Mouse (Mus musculus) NIH3T3 (cell line): ENCODE data around the gene Krr1.
A peak's percentile ranks its signal among the peaks of the same experiment; 100 is the strongest.

Experiments
- DNase-seq: peaks from one replicate; pipeline ENCODE4 v3.0.0-alpha.2; 2012; ENCODE audit warnings: low read depth

Krr1 gene

GRCm38 (mm10) chr10:111972542-111973361 is at the start of gene Krr1:
Gene Krr1 (plus strand): TSS chr10:111972664.
- DNase-seq: peak; percentile 99

GRCm38 (mm10) chr10:111923503-111924135 is 48.8 kb upstream of the Krr1 start:
- DNase-seq: no peak

GRCm38 (mm10) chr10:111924141-111924540 is 48.3 kb upstream of the Krr1 start:
- no peak for DNase-seq

GRCm38 (mm10) chr10:111924716-111925488 is 47.6 kb upstream of the Krr1 start:
- DNase-seq: no peak

GRCm38 (mm10) chr10:111925489-111925860 is 47.0 kb upstream of the Krr1 start:
- peak; percentile 97 for DNase-seq

- peak; percentile 58 for DNase-seq
These were observed 39.7 kb upstream of the Krr1 start for GRCm38 (mm10) chr10:111932621-111933345.

GRCm38 (mm10) chr10:111935207-111935606 is 37.3 kb upstream of the Krr1 start:
- DNase-seq: peak; percentile 81

- peak; percentile 67 for DNase-seq
These were observed 36.4 kb upstream of the Krr1 start for GRCm38 (mm10) chr10:111936021-111936420.

- DNase-seq: peak; percentile 91
These were observed 35.8 kb upstream of the Krr1 start for GRCm38 (mm10) chr10:111936491-111937145.

GRCm38 (mm10) chr10:111937146-111937534 is 35.3 kb upstream of the Krr1 start:
- DNase-seq: no peak

GRCm38 (mm10) chr10:111943026-111943425 is 29.4 kb upstream of the Krr1 start:
- DNase-seq: no peak

GRCm38 (mm10) chr10:111945563-111945962 is 26.9 kb upstream of the Krr1 start:
- no peak for DNase-seq

- no peak for DNase-seq
These were observed 24.4 kb upstream of the Krr1 start for GRCm38 (mm10) chr10:111948041-111948440.

GRCm38 (mm10) chr10:111949008-111949407 is 23.5 kb upstream of the Krr1 start:
- DNase-seq: no peak

- no peak for DNase-seq
These were observed 16.6 kb upstream of the Krr1 start for GRCm38 (mm10) chr10:111955836-111956235.

GRCm38 (mm10) chr10:111957271-111958045 is 15.0 kb upstream of the Krr1 start:
- peak; percentile 94 for DNase-seq

- no peak for DNase-seq
These were observed 14.4 kb upstream of the Krr1 start for GRCm38 (mm10) chr10:111958046-111958421.

GRCm38 (mm10) chr10:111959353-111959752 is 13.1 kb upstream of the Krr1 start:
- DNase-seq: no peak

- DNase-seq: no peak
These were observed 12.0 kb upstream of the Krr1 start for GRCm38 (mm10) chr10:111960459-111960858.

- DNase-seq: peak; percentile 44
These were observed 6.1 kb upstream of the Krr1 start for GRCm38 (mm10) chr10:111966394-111966793.

- no peak for DNase-seq
These were observed 535 bp upstream of the Krr1 start for GRCm38 (mm10) chr10:111971929-111972328.
